Mouse (Mus musculus) cerebellum, adult 2 months (tissue): ENCODE measurements at regions not wholly inside any gene's neighbourhood (a gene's known extent, or its start where the extent isn't known, plus 50 kb on each side); places are given as distances from the start of the nearest gene placed in this dataset.

Source experiments
- CTCF ChIP-seq: fragments of 200-500 bp; IDR thresholded peaks from 2 replicates; pipeline ENCODE4 v1.5.1; 2011; ENCODE audit warnings: low read depth, mild to moderate bottlenecking, control low read depth, low read length, moderate library complexity, borderline replicate concordance; ENCODE audit not compliant: insufficient read depth
- POLR2A ChIP-seq: fragments of 200-500 bp; IDR thresholded peaks from 2 replicates; pipeline ENCODE4 v1.6.1; 2011; ENCODE audit warnings: low read length, control low read depth, borderline replicate concordance; ENCODE audit not compliant: insufficient read depth

GRCm38 (mm10) chr17:45243103-45243502 is 190.4 kb downstream of the Cdc5l start:
- TF ChIP-seq CTCF (no peak), POLR2A (no peak)
